Mouse (Mus musculus) stomach, adult 2 months (tissue): ENCODE measurements around the gene Olfr1097. TPM values are rescaled to one million over a fixed set of nuclear protein-coding genes. Genes with fewer than 3 reads are reported as not detected.

Experiments used
- polyA plus RNA-seq: library from polyadenylated mRNA; depleted of rRNA; stranded (reverse); fragments of >200 nt; gene quantifications from 2 replicates; pipeline ENCODE4 v1.2.3, GENCODE M21; 2012; rRNA removed

Gene Olfr1097
- polyA plus RNA-seq = not detected in 2 replicates

DNA sequence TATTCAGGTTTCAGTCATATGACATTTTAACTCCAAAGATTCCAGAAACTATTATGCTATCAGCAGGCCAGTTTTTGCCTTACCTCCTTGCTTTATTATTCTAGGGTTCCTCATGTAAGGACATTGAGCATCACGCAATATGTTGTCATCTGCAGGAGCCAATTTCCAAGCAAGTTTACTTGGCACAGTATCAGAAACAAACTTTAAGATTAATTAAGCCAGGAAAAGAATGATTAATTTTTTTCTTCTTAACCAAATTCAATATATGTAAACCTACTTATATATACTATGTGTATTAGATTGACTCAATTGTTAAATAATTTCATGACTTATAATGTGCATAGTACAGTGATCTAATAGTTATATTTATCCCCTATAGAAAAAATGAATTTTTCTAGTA is at the start of gene Olfr1097:
Gene Olfr1097, minus strand, starts transcription at position 101 of the 400 bp plus-strand sequence.

GRCm38 (mm10) chr2:86924445-86924844 is 32.4 kb upstream of the Olfr1097 start, which contains the start of gene Olfr1098:
TSS of gene Olfr1098 (minus strand) at chr2:86924545.

DNA sequence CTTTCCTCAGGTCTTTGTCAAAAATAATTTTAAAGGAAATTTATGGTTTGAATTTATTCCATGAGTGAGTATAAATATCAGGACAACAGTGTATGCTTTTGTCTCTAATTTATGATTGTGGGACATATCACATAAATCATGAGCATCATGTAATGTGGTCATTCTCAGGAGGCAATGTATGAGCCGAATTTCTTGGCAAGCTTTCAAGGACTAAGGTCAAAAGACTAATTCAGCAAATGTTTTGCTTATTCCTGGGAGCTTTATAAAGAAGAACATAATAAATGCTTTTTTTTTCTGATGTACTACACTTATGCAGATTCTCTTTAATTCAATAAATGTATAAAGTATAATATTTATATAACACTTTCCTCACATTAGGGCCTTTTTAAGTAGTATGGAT is 17.3 kb downstream of the Olfr1097 start, which contains the start of gene Gm13723:
Gene Gm13723, minus strand, starts transcription at position 101 of the 400 bp plus-strand sequence.

DNA sequence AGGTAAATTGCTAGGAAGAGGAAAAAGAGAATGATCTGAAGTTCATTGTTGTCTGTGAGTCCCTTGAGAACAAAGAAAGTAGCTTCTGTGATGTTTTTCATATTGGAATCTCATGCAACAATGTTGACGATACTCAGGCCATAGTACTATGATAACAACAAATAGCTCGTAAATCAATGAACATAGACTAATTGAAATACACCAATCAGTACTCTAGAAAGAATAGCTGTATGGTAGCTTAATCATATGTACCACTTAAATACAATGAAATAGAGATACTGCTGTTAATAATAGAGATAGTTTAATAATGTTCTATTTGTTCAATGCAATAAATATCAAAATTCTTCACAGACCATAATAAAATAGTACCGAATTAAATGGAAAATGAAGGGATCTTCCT is 40.4 kb downstream of the Olfr1097 start, which contains the start of gene Olfr1095:
Gene Olfr1095, minus strand, starts transcription at position 101 of the 400 bp plus-strand sequence.

Other genes starting within 250 kb of the Olfr1097 start
- not detected in 2 replicates for gene Olfr1085, start 230.2 kb downstream of the Olfr1097 start, polyA plus RNA-seq
- not detected in 2 replicates for gene Olfr1086, start 212.1 kb downstream of the Olfr1097 start, polyA plus RNA-seq
- not detected in 2 replicates for gene Olfr1087, start 193.8 kb downstream of the Olfr1097 start, polyA plus RNA-seq
- gene Olfr1089, start 158.5 kb downstream of the Olfr1097 start, polyA plus RNA-seq = not detected in 2 replicates
- gene Olfr1090, start 133.2 kb downstream of the Olfr1097 start, polyA plus RNA-seq = not detected in 2 replicates
- gene Olfr1093, start 109.7 kb downstream of the Olfr1097 start, polyA plus RNA-seq = not detected in 2 replicates
- gene Olfr141, start 82.2 kb downstream of the Olfr1097 start, polyA plus RNA-seq = not detected in 2 replicates
- gene Olfr1094, start 67.6 kb downstream of the Olfr1097 start, polyA plus RNA-seq = not detected in 2 replicates
- gene Olfr1095, start 40.5 kb downstream of the Olfr1097 start, polyA plus RNA-seq = not detected in 2 replicates
- gene Gm13723, start 17.4 kb downstream of the Olfr1097 start, polyA plus RNA-seq = not detected in 2 replicates
- gene Olfr1098, start 32.3 kb upstream of the Olfr1097 start, polyA plus RNA-seq = not detected in 2 replicates
- not detected in 2 replicates for gene Olfr1099, start 68.5 kb upstream of the Olfr1097 start, polyA plus RNA-seq
- gene Olfr1100, start 87.7 kb upstream of the Olfr1097 start, polyA plus RNA-seq = not detected in 2 replicates
- not detected in 2 replicates for gene Olfr1101, start 99.0 kb upstream of the Olfr1097 start, polyA plus RNA-seq
- gene Olfr1102, start 106.2 kb upstream of the Olfr1097 start, polyA plus RNA-seq = not detected in 2 replicates
- gene Olfr1104, start 134.9 kb upstream of the Olfr1097 start, polyA plus RNA-seq = not detected in 2 replicates
- gene Olfr1105, start 144.3 kb upstream of the Olfr1097 start, polyA plus RNA-seq = not detected in 2 replicates
- gene Olfr1106, start 160.1 kb upstream of the Olfr1097 start, polyA plus RNA-seq = not detected in 2 replicates
- gene Olfr1107, start 183.6 kb upstream of the Olfr1097 start, polyA plus RNA-seq = not detected in 2 replicates
- gene Olfr1109, start 203.8 kb upstream of the Olfr1097 start, polyA plus RNA-seq = not detected in 2 replicates
- gene Olfr259, start 222.4 kb upstream of the Olfr1097 start, polyA plus RNA-seq = not detected in 2 replicates
- gene Olfr1110, start 248.1 kb upstream of the Olfr1097 start, polyA plus RNA-seq = not detected in 2 replicates